Mouse (Mus musculus) layer of hippocampus, postnatal 14 days (tissue): ENCODE measurements around the gene Atoh7. TPM values are rescaled to one million over a fixed set of nuclear protein-coding genes. Genes with fewer than 3 reads are reported as not detected.

Experiments
- DNase-seq, 2 experiments: peaks; one replicate each; pipeline ENCODE4 v3.0.0; 2021 to 2022; ENCODE audit warnings: low spot score in 2 of 2, mixed read lengths in 1 of 2
- total RNA-seq, 2 experiments: library from RNA; stranded (reverse); gene quantifications; 2 replicates each; pipeline ENCODE4 v1.2.3; 2021

The Atoh7 gene
- total RNA-seq, 2 experiments from 2014 or later: 1.3 to 2.7 TPM

GRCm38 (mm10) chr10:63098191-63098590, 1.3 kb upstream of the Atoh7 start:
- DNase-seq: no peak

- DNase-seq: peak; percentile 62 to 74
Measured at GRCm38 (mm10) chr10:63099941-63100562, 601 bp downstream of the Atoh7 start.

- DNase-seq: no peak
Measured at GRCm38 (mm10) chr10:63100657-63101056, 1.2 kb downstream of the Atoh7 start.

GRCm38 (mm10) chr10:63113027-63113604, 13.7 kb downstream of the Atoh7 start:
- DNase-seq: peak in 1 of 2 experiments; percentile 51

- no peak for DNase-seq
Measured at GRCm38 (mm10) chr10:63113716-63114360, 14.4 kb downstream of the Atoh7 start.

GRCm38 (mm10) chr10:63115881-63116280, 16.4 kb downstream of the Atoh7 start:
- DNase-seq: no peak

GRCm38 (mm10) chr10:63116376-63116775, 16.9 kb downstream of the Atoh7 start:
- no peak for DNase-seq

GRCm38 (mm10) chr10:63117583-63117982, 18.1 kb downstream of the Atoh7 start:
- no peak for DNase-seq

- DNase-seq: no peak
Measured at GRCm38 (mm10) chr10:63119916-63120315, 20.5 kb downstream of the Atoh7 start.

GRCm38 (mm10) chr10:63121961-63122360, 22.5 kb downstream of the Atoh7 start:
- no peak for DNase-seq

- DNase-seq: peak in 1 of 2 experiments; percentile 62
Measured at GRCm38 (mm10) chr10:63122516-63122915, 23.1 kb downstream of the Atoh7 start.

GRCm38 (mm10) chr10:63123141-63123540, 23.7 kb downstream of the Atoh7 start:
- no peak for DNase-seq

GRCm38 (mm10) chr10:63124016-63124415, 24.6 kb downstream of the Atoh7 start:
- no peak for DNase-seq

- DNase-seq: no peak
Measured at GRCm38 (mm10) chr10:63125343-63125742, 25.9 kb downstream of the Atoh7 start.

- no peak for DNase-seq
Measured at GRCm38 (mm10) chr10:63126116-63126515, 26.7 kb downstream of the Atoh7 start.

GRCm38 (mm10) chr10:63127156-63127555, 27.7 kb downstream of the Atoh7 start:
- no peak for DNase-seq

GRCm38 (mm10) chr10:63128256-63128655, 28.8 kb downstream of the Atoh7 start:
- DNase-seq: no peak

- DNase-seq: no peak
Measured at GRCm38 (mm10) chr10:63130500-63130899, 31.0 kb downstream of the Atoh7 start.

GRCm38 (mm10) chr10:63132356-63132755, 32.9 kb downstream of the Atoh7 start:
- no peak for DNase-seq

- DNase-seq: no peak
Measured at GRCm38 (mm10) chr10:63133326-63133725, 33.9 kb downstream of the Atoh7 start.

- no peak for DNase-seq
Measured at GRCm38 (mm10) chr10:63135680-63136079, 36.2 kb downstream of the Atoh7 start.

GRCm38 (mm10) chr10:63136436-63136835, 37.0 kb downstream of the Atoh7 start:
- no peak for DNase-seq

- DNase-seq: no peak
Measured at GRCm38 (mm10) chr10:63142660-63143059, 43.2 kb downstream of the Atoh7 start.
